Mouse (Mus musculus) bone marrow macrophage, adult 2 months (primary cell): ENCODE data around the gene Prkce.

Experiments used
- CTCF ChIP-seq: IDR thresholded peaks from 2 replicates; pipeline ENCODE4 v1.5.1; 2012; ENCODE audit warnings: low read depth, mild to moderate bottlenecking, low read length, moderate library complexity
- POLR2A ChIP-seq: IDR thresholded peaks from 2 replicates; pipeline ENCODE4 v1.6.1; 2012; ENCODE audit warnings: mild to moderate bottlenecking, low read depth, low read length, borderline replicate concordance

DNA sequence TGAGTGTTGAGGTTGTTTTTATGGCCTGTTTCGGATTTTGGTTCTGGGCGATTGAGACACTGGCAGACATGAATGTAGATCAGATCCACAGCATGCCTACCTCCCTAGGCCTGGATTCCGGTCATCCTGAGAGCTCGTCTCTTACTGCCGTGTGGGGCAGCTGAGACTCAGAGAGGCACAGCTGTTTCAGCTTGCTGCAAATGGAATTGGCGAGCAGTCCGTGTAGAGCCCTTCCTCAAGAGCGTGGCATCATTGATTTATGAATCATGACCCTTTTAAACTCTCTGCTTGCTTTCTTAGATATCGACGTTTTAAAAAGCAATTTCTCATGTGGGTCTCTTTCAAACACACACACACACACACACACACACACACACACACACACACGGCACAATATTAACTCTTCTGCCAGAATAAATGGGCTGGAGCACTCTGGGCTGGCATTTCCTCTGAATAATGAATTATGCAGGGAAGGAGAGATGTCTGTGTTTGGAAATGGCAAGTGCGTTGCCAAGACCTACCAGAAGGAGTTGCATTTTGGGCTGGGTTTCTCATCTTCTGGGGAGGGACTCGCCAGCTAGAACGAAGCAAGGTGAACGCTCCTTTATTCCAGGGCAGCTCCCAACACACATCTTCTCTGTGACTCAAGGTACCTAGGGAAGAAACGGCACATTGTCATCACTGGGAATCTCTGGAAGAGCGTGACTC, 137.5 kb downstream of the Prkce start:
- TF ChIP-seq CTCF (no peak), POLR2A (no peak)
